Mouse (Mus musculus) G1E (cell line): Measurements from ENCODE around the gene Nr2c2ap. TPM values are rescaled to one million over a fixed set of nuclear protein-coding genes. Genes with fewer than 3 reads are reported as not detected.

Experiments used
- ATAC-seq: 2 replicates; pipeline ENCODE4 v1.8.0; 2016; ENCODE audit warnings: mild to moderate bottlenecking; ENCODE audit not compliant: insufficient number of reproducible peaks, poor library complexity, low FRiP score, severe bottlenecking; ENCODE audit errors: extremely low read depth
- DNase-seq: peaks from one replicate; pipeline ENCODE4 v3.0.0; 2012; ENCODE audit warnings: low spot score
- H3K27me3 ChIP-seq: 2 replicates; pipeline ENCODE4 v1.6.1; 2012; ENCODE audit warnings: mild to moderate bottlenecking, low read length, inconsistent platforms; ENCODE audit not compliant: insufficient read depth
- H3K36me3 ChIP-seq: replicated peaks from 2 replicates; pipeline ENCODE3; 2012; ENCODE audit warnings: mild to moderate bottlenecking, inconsistent platforms
- H3K4me1 ChIP-seq: 2 replicates; pipeline ENCODE4 v1.6.1; 2012; ENCODE audit warnings: low read depth, low read length, inconsistent platforms, mixed read lengths; ENCODE audit not compliant: insufficient read depth
- H3K4me3 ChIP-seq: 2 replicates; pipeline ENCODE4 v1.5.1; 2012; ENCODE audit warnings: low read depth, mild to moderate bottlenecking, inconsistent platforms, low read length, moderate library complexity, mixed read lengths
- H3K9me3 ChIP-seq: replicated peaks from 2 replicates; pipeline ENCODE4 v1.6.1; 2012; ENCODE audit warnings: inconsistent platforms
- CTCF ChIP-seq: IDR thresholded peaks from 2 replicates; pipeline ENCODE4 v1.5.1; 2012; ENCODE audit warnings: low read depth, low read length, inconsistent platforms, mixed read lengths
- GATA1 ChIP-seq: IDR thresholded peaks from 2 replicates; pipeline ENCODE4 v1.6.1; 2012; ENCODE audit warnings: borderline replicate concordance, low read length, inconsistent platforms, mixed read lengths
- GATA2 ChIP-seq: IDR thresholded peaks from 2 replicates; pipeline ENCODE4 v1.6.1; 2012; ENCODE audit warnings: low read depth, low read length, inconsistent platforms, borderline replicate concordance
- POLR2AphosphoS5 ChIP-seq: IDR thresholded peaks from 2 replicates; pipeline ENCODE4 v1.6.1; 2012; ENCODE audit warnings: low read depth, low read length, inconsistent platforms; ENCODE audit not compliant: insufficient replicate concordance
- TAL1 ChIP-seq: conservative IDR thresholded peaks from 2 replicates; pipeline ENCODE4 v1.6.1; 2012; ENCODE audit warnings: low read depth, low read length, inconsistent platforms, mixed read lengths
- polyA plus RNA-seq: library from polyadenylated mRNA; stranded (reverse); fragments of >175 nt; gene quantifications from 2 replicates; pipeline ENCODE4 v1.2.3, GENCODE M21; 2012
- total RNA-seq, 2 experiments: library from RNA; stranded (forward) in 1 of 2; stranded (reverse) in 1 of 2; fragments of 200-1000 nt in 1 of 2; fragments of >200 nt in 1 of 2; fragmentation: Nextera tagmentation in 1 of 2; gene quantifications; 2 replicates each; pipeline ENCODE4 v1.2.3; 2014 to 2017

The Nr2c2ap gene
- total and polyA plus RNA-seq, 3 experiments, result 8.5 to 19.4 (median 12.0) TPM

DNA sequence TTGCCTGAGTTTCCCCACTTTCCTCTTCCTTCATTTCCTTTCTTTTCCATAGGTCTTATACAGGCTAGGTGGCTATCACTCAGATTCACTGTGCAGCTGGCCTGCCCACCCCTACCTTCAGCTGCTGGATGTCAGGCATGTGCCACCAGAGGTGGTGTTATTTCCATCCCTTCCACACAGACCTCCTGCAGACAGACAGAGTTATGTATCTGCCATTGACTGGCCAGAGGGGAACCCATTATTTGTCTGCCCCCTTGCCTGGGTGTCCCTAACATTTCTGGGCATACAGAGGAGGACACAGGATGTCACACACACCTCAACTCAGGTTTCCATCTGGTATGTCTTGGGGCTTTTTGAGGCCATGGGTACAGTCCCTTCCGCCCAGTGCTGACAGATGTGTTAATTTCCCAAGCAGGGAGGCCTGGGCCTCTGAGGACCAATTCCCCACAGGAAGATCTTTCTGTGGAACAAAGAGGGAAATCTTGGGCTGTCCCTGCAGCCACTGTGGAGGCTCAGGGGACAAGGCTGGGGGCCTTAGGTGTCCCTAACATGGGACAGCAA lies 26.2 kb downstream of the Nr2c2ap start:
- DNase-seq, result no peak
- Histone ChIP-seq H3K36me3 (peaks cover 2% of the 10 kb centered on the region), H3K9me3 (no peaks in the 10 kb centered on the region), H3K27me3 (peaks cover 30% of the 10 kb centered on the region), H3K4me1 (peaks cover 37% of the 10 kb centered on the region), H3K4me3 (no peak overlapping the region)
- no peak for ATAC-seq
- no peak for TF ChIP-seq POLR2AphosphoS5

DNA sequence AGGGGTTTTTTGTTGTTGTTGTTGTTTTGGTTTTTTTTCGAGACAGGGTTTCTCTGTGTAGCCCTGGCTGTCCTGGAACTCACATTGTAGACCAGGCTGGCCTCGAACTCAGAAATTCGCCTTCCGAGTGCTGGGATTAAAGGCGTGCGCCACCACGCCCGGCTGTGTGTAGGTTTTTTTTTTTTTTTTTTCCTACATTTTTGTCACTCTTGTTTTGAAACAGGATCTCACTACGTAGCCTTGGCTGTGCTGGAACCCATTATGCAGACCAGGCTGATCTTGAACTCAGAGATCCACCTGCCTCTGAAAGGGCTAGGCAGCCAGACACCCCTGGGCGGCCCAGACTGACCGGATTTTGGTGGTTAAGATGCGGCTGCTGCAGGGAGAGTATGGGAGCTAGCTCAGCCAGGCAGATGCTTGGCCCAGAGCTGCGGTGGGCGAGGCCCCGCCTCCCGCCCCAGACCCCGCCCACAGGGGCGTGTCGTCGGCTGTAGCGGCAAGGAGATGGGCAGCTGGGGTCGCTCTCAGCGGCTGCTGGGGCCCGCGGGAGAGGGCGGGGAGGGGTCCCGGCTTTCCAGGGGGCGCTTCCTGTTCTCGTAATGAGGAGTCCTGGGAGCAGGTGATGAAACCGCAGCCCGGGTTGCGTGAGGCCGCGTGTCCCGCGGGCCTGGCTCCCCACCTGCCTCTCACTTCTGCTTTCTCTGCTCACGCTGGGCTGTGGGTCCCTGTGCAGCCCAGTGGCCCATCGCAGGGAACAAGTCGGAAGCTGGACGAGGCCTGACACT lies 27.1 kb downstream of the Nr2c2ap start:
- peak; percentile 72 for DNase-seq

DNA sequence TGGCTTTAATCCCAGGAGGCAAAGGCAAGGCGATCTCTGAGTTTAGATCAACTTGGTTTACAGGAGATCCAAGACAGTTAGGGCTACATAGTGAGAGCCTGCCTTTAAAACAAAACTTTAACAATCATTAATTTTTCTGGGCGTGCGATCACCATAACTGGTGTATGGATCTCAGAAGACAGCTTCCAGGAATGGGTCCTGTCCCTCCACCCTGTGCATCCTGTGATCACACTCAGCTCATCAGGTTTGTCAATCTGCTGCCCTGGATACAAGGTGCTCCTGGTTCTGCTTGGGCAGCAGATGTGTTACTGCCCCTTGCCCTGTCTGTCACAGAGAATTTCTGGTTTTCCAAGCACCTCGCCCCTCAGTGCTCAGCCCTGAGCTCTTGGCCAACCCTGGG lies 28.1 kb downstream of the Nr2c2ap start:
- peaks cover 2% of the 10 kb centered on the region for H3K36me3 ChIP-seq
- DNase-seq (no peak), ATAC-seq (no peak)
- H3K4me3 ChIP-seq, result no peak overlapping the region
- no peaks in the 10 kb centered on the region for H3K9me3 ChIP-seq
- peaks cover 34% of the 10 kb centered on the region for H3K4me1 ChIP-seq
- H3K27me3 ChIP-seq, result peaks cover 40% of the 10 kb centered on the region
- TF ChIP-seq GATA1 (no peak), TAL1 (no peak), CTCF (no peak), GATA2 (no peak), POLR2AphosphoS5 (no peak)

More for the DNA sequence above, 27.1 kb downstream of the Nr2c2ap start:
- peak; percentile 40; the same call in 1 of the 2 replicates for ATAC-seq
- peaks cover 35% of the 10 kb centered on the region for H3K27me3 ChIP-seq
- H3K9me3 ChIP-seq, result no peaks in the 10 kb centered on the region
- H3K4me3 ChIP-seq, result peak overlapping the region; percentile 72
- H3K4me1 ChIP-seq, result peaks cover 30% of the 10 kb centered on the region
- peaks cover 2% of the 10 kb centered on the region for H3K36me3 ChIP-seq
- TF ChIP-seq CTCF (no peak), GATA2 (no peak), POLR2AphosphoS5 (no peak), GATA1 (no peak), TAL1 (no peak)

DNA sequence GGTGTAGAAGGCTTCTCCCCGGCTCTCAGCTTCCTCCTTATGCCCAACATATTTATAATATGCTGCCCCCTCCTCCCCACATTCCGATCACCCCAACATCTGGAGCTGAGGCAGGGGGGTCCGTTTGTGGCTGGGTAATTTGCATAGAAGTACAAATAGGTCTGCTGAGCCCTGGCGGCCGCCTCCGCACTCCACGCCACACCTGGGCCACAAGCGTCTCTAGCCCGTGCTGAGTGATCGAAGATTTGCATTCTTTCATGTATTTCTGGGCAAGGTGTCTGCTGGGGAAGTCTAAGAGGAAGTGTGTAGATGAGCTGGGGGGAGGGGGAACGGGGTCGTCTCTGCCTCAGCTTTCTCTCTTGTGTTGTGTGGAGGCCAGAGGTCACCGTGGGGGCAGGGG lies 28.9 kb downstream of the Nr2c2ap start:
- DNase-seq (no peak), ATAC-seq (no peak)
- Histone ChIP-seq H3K4me3 (no peak overlapping the region; the same call in 1 of the 2 replicates), H3K9me3 (no peaks in the 10 kb centered on the region), H3K4me1 (peaks cover 34% of the 10 kb centered on the region), H3K27me3 (peaks cover 43% of the 10 kb centered on the region), H3K36me3 (peaks cover 2% of the 10 kb centered on the region)
- TF ChIP-seq TAL1 (no peak), CTCF (no peak), GATA2 (no peak), POLR2AphosphoS5 (no peak), GATA1 (no peak)

DNA sequence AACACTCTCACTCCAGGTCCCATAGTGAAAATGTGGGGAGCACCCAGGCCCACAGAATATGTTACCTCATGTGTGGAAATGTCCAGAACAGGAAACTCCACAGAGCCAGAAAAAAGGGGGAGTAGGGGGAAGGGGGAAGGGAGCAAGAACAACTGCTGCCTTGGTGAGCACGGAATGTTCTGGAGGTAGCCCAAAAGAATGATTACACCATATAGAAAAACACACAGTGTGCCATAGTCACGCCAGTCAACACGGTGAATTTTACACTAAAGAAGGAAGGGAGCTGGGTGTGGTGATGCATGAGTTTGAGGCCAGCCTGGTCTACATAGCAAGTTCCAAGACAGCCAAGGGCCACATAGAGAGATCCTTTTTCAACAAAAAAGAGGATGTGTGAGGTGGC lies 32.2 kb downstream of the Nr2c2ap start:
- Histone ChIP-seq H3K27me3 (peaks cover 48% of the 10 kb centered on the region), H3K9me3 (no peaks in the 10 kb centered on the region), H3K36me3 (no peaks in the 10 kb centered on the region), H3K4me1 (peaks cover 42% of the 10 kb centered on the region), H3K4me3 (no peak overlapping the region)
- DNase-seq, result no peak
- TF ChIP-seq GATA2 (no peak), GATA1 (no peak), POLR2AphosphoS5 (no peak), TAL1 (no peak), CTCF (no peak)
- no peak for ATAC-seq

DNA sequence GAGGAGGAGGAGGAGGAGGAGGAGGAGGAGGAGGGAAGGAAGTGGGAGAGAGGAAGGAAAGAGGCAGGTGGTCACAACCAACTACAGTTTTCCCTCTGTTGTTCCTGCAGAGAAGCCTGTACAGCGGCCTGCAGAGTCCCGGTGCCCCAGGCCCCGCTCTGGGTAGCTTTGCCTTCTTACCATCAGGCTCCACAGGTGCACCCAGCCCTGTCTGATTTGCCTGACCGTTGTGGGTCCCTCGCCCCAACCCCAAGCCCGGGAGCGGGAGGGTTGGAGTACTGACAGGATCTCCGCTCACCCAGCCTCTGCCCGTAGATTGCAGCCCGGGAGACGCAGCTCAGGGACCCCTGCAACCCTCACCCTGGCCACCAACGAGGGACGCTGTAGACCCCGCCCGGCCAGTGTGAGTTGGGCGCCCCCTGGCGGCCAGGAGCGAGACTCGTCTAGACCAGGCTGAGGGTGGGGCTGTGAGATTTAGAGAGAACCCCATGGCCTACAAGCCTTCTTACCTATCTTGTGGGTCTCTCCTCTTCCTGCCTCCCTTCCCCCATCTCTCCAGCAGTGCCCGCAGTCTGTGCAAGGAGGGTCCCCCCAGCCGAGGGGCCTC lies 35.5 kb downstream of the Nr2c2ap start:
- H3K9me3 ChIP-seq, result no peaks in the 10 kb centered on the region
- no peaks in the 10 kb centered on the region for H3K36me3 ChIP-seq
- peaks cover 42% of the 10 kb centered on the region for H3K4me1 ChIP-seq
- peaks cover 34% of the 10 kb centered on the region for H3K27me3 ChIP-seq
- DNase-seq, result peak; percentile 75
- peak overlapping the region; percentile 51; the same call in 1 of the 2 replicates for H3K4me3 ChIP-seq
- peak; percentile 60 for TF ChIP-seq CTCF
- no peak for TF ChIP-seq POLR2AphosphoS5
- no peak for TF ChIP-seq GATA1
- no peak for TF ChIP-seq GATA2
- no peak for TF ChIP-seq TAL1
- ATAC-seq, result no peak
